Mouse (Mus musculus) brain, adult 2 months (tissue): Measurements from ENCODE around the gene Fam71b.

Source experiments
- DNase-seq: peaks from one replicate; pipeline ENCODE4 v3.0.0; 2011; ENCODE audit warnings: low read depth, low spot score

Gene Fam71b

DNA sequence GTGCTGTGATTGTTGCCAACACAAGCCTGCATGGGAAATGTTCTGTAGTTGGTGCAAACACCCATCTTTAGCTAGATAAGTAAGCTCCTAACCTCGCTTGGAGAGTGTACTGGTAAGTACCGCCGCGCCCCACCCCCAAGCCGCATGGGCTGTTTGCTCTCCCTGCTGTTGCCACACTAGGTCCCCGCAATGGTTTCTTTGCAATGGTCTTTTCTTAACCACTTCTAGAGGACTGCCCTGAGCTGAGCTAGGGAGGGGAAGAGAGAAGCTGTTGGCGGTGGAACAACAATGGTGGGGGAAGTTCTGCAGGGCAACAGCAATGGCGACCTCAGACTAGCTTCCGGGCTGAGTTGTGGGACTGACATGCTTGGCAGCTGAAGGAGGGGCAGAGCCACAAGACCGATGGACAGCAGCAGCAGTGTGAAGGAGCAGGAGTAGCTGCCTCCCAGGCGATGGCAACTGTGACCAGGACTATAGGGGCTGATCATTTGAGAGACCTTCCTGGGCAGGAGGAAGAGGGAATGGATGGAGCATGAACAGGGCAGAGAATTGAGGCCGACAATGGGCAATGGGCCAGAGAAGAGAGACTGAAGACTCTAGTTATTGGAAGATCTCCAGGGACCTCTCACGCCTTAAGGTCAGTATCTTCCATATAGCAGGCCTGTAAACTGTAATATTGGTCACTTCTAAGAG lies at the start of gene Fam71b:
Gene Fam71b (plus strand): TSS at position 393 of the 693 bp plus-strand sequence.
- no peak for DNase-seq

DNA sequence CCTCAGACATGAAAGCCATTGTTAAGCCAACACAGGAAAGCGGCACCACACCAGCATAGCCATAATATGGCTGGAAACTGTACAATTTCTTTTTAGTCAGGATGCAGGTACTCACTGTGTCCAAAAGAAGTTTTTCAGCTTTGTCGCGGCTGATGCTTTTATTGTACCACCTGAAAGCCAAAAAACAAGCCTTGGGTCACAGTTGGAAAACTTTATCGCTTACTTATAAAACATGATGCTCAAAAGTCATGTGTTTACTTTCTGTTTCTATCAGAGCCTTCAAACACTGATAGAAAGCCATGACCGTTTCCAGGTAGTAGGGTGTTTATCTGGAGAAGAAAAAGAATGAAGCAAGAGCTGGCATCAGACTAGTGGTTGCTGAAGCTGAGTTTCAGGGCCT lies 48.6 kb upstream of the Fam71b start:
- DNase-seq = no peak

DNA sequence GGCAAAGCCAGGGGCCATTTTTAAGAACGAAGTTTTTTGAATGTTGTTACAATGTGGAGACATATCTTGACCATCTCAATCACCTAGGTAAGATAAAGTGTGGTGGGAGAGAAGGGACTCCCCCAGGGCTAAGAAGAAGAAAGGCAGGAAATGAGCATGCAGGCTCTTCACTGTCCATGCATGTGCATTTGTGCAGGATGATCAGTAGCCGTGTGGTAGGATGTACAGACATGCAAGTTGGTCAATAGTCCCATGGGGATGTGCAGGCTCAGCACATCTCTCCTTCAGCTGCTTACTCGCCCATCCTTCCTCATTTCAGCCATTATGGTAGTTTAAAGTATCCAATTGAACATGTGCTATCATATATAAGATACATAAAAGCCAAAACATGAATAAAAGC lies 47.9 kb upstream of the Fam71b start:
- no peak for DNase-seq

DNA sequence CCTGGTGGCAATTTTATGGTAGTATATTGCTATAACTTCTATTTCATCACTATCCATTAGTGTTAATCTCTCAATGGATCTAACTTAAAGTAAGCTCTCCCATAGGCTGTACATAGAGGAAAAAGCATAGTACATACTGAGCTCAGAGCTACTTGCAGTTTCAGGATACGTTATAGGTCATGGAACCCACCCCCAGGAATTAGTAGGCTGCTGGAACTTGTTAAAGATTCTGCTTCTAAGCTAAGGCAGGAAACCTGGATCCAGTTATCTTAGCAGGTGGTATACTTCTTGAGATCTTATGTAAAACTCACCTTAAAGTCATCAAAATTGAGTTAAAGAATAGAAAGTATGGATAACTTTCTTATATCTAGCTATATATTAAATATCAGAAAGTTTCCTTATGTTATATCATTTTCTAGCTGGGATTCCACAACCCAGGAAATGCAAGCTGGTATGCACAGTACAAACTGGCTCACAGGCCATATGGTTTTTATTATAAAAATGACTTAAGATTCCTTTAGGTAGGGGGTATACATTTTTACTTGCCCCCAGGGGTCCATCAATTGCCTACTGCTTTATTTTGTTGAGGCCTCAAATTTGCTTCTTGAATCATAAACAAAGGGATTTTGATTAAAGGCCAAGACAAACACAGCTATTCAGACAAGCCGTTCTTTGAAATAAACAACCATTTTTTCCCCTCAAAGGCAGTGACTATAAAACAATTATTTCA lies 46.5 kb upstream of the Fam71b start:
- DNase-seq = no peak

DNA sequence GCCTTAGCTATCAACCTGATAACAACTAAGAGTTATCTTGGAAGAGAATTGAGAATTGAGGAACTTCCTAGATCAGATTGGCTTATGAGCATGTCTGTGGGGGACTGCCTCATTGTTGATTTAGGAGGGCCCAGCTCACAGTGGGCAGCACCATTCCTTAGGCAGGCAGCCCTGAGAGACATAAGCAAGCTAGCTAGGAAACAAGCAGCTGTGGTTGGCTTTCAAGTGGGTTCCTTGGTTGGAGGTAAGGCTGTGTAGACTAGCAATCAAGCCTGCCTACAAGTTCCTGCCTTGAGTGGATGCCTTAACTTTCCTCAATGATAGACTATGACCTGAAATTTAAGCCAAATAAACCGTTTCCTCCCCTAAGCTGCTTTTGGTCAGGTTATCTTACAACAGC lies 38.0 kb upstream of the Fam71b start:
- no peak for DNase-seq

DNA sequence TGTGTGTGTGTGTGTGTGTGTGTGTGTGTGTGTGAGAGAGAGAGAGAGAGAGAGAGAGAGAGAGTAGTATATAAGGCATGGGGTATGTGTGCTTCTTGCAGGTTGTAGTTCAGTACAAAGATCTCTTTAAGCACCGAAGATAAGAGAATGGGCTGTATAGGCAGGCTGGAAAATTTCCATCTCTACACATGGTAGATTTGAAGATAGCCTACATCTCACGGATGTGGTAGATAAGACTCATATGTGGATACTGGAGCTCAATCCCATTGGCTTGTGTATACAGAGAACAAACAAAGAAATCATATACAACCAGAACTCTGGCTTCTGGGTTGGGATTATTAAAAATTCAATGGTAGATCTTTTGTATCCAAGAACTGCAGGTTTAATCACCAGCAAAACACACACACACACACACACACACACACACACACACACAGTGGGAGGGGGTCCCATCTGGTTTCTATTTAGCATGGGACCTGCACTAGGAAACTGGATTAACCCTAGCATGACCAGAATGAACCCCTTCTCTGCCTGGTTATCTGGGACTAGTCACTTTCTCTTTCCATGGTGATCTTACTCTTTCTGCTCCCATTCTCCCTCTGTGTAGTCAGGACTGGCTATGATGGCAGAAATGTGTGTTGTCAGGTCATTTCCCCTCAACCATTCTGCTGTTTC lies 35.2 kb upstream of the Fam71b start:
- DNase-seq = no peak

DNA sequence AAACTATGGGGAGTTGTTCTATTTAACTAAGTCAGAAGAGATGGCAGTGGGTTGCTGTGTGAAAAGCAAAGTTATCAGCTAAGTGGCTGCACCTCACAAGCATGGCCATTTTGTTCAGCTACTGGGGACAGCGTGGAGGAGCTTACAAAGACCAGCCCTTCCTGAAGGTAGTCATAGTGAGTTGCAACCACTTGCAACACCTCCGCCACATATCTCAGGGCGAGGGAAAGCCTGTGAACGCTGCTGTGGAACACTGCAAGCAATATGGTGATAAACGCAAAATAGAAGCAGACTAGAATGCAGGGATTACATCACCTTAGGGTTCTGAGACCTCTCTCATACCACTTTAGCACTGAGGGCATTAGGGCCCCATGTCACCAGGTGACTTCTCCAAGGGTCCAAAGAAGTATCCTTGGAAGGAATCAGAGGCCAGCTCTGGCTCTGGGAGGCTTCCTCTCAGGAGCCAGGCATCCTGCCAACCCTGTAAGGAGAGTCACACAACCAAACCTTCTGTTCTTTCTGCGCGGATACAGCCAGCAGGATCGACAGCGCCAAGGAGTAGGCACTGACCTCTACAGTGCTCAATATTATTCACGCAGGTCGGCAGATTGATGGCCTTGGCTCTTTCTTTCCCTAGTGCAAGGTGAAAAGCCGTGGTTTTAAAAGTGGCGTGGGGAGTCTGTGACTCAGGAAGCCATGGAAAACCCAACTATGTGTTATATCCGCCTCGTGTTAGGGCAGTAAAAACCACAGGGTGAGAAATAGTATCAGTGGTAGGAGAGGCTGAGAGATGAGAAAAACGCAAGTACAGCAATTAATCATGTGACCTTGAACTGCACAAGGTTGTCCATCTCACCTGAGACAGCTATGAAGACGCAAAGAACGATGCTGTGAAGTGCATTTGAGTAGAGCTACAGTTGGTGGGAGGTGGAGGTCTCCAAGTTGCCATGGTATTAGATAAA lies 34.0 kb upstream of the Fam71b start:
- peak; percentile 63 for DNase-seq

DNA sequence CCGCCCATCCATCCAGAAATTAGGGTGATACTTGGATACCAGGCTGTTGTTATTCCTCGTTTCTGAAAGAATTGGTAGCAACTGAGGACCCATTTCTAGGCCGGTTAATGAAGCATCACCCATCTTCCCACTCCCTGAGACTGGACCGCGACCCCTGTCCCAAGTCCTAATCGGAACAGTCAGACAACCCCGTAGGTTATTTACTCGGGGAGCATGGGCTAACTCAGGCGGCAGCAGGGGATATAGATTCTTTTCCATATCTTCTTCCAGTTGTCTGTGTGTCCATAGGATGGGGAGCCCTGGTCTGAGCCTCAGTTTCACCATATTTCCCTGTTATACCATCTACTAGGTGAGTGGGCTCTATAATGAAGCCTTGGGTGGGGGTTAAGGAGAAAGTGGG lies 32.5 kb upstream of the Fam71b start:
- no peak for DNase-seq

DNA sequence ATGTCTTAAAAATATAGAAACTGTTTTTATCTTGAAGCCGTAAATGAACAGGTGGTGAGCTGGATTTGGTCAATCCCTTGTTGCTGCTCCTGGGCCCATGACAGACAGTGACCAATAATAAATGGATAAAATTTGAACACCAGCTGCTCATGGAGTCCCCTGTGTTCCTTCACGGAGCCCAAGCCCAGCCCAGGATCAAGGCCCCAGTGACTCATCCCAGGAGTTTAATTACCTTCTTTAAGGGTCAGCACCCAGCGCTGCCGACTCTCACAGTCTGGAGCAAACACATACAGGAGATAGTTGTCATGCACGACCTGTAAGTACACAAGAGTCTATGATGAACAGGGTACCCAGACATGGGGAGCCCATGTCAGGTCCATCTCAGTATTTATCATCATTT lies 30.6 kb upstream of the Fam71b start:
- DNase-seq = no peak

DNA sequence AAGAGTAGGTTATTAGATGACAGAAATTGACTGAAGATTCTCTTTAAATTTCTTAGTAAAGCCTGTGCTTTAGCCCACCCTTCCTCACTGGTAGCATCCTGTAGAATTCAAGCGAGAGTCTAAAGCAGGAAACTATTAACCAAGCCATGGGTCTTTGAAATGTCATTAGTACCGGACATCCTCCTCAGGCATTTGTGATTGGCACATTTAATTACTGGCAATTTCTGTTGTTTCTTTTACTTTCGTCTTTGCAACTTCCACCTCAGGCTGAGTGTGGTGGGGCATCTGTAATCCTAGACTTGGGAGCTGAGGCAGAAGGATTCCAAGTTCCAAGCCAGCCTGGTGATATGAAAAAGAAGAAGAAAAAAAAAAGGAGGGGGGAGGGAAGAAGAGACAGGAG lies 30.0 kb upstream of the Fam71b start:
- DNase-seq = no peak

DNA sequence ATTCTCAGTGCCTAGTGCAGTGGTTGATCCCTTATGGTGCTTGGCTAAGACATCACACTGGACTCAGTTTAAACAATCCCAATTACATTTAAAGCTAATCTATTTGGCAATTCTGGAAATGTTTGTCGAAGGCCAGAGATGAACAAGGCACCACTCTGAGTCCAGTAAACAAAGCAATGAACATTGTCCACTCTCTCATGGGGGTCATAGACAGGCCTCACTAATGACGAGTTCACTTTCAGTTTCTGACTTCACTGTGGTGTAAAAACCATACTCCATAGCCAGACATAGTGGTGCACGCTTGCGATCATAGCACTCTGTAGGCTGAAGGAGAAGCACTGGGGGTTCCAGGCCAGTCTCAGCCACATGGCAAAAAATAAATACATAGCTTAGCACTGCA lies 25.9 kb upstream of the Fam71b start:
- no peak for DNase-seq

DNA sequence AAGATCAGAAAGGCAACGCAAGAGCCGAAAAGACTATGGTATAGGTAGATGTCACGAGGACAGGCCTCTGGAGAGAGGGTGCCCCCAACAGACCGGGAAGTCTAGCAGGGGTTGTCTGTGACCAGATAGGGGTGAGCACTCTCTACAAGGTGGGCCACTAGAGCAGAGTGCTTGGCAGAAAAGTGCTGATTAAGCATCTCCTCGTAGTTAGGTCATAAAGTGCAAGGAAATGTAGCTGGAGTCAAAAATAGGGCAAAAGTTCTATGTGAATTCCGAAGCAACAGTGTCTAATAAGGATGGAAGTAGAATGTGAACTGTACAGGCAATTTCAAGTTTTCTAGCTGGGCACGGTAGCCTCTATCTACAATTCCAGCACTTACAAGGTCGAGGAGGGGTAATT lies 25.1 kb upstream of the Fam71b start:
- no peak for DNase-seq

DNA sequence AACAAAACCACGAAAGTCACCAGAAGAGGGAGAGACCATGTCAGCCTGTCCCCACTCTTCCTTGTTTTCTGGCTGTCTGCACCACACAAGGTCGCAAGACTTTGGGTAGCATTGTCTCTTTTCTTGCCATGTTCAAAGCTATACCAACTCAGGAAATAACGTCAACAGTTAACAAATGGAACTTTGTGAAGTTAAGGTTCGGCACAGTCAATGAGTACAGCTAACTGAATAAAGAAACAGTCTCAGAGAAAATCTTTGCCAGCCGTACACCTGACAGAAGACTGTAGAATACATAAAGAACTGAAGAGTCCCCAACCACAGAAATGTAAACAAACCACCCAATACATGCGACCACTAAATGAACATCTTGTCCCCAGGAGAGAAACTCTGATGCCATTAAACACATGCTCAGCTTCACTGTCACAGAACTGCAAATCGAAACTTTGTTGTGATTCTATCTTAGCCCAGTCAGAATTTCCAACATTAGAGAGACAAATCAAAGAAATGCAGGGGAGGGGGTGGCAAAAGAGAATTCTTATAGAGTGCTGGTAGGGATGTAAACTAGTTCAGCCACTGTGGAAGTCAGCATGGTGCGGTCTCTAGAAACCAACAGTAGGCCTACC lies 23.9 kb upstream of the Fam71b start:
- DNase-seq = no peak

DNA sequence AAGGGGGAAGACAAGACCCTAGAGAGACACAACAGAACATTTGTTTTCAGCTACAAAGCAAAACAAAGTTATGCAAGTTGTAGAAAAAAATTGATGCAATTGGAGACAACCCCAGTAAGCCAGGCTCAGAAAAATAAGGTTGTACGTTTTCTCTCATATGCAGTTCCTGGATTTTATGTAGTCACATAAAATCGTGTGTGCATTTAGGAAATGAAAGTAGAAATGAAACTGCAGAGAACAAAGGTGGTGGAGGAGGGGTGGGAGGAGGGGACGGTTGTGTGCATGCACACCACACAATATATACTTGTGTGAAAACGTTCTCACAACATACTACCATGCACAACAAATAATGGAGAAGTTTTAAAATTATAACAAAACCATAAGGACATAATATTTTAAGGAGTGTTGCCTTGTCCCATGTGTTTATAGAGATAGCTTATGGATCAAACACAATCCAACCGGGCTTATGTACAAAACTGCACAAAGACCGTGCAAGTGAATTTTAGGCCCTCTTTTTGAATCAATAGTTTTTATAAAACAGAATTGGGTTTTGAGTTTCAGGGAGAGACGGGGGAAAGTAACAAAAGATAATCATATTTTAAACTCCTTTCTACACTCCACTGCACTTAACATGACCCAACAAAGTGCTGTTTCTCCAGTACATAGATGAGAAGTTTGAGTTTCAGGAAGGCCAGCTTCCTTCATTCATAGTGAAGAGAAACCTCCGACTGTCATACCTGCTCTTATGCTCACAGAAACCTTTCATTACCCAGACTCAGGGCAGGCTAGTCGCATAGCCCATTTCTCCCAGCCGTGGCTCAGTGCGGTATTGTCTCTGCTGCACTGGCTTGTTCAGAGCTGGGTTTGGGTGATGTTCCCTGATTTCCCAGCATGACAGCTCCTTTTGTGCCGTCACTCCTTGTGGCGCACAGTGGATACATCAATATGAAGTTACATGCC lies 23.0 kb upstream of the Fam71b start:
- DNase-seq = no peak

DNA sequence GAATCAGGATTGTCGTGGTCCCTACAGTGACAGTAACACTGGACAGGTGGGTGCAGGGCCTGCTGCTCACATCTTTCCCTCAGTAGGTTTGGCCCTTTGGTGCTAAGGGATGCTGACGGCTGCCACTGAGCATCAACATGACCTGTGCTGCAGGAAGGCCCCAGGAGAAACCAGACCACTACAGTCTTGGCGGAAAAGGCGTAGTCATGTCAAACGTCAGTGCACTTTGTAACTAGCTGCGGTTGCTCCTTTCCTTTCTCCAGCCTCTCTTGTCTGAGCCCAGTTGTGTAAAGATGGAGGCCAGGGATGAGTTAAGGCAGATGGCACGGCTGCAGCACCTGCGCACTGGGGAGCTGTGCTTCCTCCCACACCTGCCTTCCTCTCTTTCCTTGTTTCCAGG lies 21.3 kb upstream of the Fam71b start:
- no peak for DNase-seq

DNA sequence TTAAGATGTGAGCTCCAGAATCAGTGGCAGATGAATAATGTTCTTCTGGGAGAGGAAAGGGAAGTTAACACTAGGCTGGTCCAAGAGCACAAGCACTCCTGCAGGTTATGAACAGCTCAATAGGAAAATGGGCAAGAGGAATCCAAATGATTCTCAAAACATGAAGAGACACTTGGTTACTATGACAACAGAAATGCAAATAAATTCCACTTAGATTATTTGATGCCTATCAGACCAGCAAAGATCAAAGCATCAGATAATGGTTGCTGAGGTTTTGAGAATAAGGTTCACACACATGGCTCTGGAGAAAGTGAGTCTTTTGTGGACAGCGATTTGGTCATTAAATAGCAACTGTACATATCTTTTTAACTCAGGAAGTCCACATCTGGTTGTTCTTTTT lies 19.0 kb upstream of the Fam71b start:
- no peak for DNase-seq

DNA sequence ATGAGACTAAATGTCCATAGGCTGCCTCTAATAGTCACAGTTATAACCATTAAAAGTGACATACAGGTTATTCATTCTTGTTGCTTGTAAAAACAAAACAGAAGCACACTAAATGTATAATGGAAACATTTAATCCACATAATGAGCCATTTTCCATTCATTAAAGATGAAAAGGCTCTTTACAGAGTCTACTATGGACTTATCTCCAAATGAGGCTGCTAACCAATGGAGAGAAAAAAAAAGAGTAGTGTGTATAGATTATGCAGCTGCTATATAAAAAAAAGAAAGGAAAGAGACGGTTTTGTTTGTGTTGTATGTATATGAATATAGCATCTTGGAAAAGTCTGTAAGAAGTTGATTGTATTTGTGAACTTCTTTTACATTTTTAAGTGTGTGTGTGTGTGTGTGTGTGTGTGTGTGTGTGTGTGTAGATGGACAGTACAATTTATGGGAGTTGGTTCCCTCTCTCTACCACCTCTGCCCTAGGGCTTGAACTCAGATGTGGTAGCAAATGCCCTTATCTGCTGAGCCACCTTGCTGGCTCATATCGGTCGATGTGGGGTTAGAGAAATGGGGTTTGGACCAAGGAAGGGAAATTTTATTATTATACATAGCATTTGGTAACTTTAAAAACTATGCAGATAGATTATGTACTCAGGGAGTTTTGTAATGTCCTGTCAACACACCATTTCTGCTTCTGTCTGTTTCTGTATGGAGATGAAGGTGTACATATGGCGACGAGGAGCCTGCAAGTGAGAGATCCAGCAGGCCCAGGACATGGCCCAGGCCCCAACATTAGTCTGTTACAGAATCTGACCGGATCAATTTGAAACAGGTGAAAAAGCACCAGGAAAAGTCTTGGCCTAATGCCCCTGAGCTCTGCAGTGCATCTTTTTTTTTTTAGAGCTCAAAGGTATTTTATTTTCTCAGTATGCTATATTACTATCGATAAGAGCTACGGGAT lies 18.3 kb upstream of the Fam71b start:
- DNase-seq = no peak

DNA sequence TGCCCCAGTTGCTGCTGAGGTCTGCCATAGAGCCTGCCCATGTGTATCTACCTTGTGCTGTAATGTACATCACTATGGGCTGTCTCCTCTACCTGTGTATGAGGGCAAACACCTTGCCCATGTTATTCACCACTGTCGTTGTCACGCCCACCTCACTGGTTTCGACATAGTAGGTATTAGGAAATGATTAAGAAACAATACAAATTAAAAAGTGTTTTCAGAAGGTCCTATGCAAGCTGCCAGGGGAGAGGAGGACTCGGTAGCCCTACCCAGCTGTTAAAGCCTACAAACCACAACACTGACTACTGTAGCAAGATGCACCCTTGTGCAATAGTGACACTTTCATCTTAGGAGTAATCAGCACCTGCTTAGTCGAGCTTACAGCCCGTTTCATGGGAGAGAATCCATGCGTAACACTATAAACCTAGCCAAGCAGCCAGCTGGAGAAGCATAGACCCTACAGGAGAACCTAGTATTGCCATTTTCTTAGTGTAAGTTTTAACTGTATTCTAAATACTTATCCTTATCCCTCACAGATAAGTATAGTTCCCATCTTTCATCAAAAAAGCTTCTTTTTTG lies 16.2 kb upstream of the Fam71b start:
- no peak for DNase-seq

DNA sequence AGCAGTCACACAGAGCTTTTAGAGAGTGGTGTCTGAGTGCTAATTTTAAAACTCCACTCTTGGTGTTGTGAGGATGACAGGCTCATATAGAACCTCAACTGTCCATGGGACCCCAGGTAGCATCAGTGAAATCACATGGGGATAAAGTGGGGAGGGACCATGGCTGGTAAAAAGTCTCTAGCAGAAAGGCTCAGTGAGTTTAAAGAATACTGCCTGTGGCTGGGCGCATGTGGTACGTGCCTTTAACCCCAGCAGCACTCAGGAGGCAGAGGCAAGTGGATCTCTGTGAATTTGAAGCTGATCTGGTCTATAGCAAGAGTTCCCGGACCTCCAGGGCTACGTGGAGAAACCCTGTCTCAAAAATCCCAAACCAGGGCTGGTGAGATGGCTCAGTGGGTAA lies 13.9 kb upstream of the Fam71b start:
- no peak for DNase-seq
